Mouse (Mus musculus): ENCODE data around the gene Gm45233. TPM values are rescaled to one million over a fixed set of nuclear protein-coding genes. Genes with fewer than 3 reads are reported as not detected.

Gm45233 gene
- polyA plus RNA-seq, 1 experiment: 1.8 TPM

DNA sequence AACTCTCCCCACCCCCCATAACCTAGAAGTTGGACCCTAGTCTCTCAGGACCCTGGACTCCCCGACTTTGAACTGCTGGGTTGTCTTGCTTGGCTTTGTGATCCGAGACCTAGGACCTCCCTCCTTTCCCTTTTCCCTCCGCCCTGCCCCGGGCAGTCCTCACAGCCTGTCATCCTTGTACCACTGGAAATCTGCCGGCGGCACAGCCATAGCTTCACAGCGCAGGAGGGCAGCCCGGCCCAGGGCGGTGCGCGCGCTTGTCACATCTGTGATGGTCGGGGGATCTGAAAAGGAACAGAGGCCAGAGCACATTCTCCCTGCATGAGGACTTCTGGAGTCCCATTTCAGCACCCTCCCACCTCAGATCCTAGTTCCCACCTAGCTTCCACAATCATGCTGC is 32.4 kb downstream of the Gm45233 start:
- TF ChIP-seq CTCF (conservative IDR thresholded peaks at IDR 0.05; ENCODE audit: insufficient read depth, insufficient read length, low read depth, low read length) (no peak), POLR2A (IDR thresholded peaks at IDR 0.05; ENCODE audit: low read depth, low read length) (no peak)
- H3K4me3 ChIP-seq (ENCODE audit: insufficient read depth, low read depth, low read length): no peak overlapping the region
- H3K36me3 ChIP-seq (ENCODE audit: control insufficient read depth, insufficient read depth, low read length): no peaks in the 10 kb centered on the region
- no peak for DNase-seq
- no peaks in the 10 kb centered on the region for H3K4me1 ChIP-seq (ENCODE audit: control insufficient read depth, insufficient read depth, low read length)
- 14% methylated on average over 13 of the region's 13 CpGs for WGBS
- no peaks in the 10 kb centered on the region for H3K27me3 ChIP-seq (replicated peaks; ENCODE audit: control insufficient read depth, insufficient read depth, low read length)
- no peak overlapping the region for H3K27ac ChIP-seq (ENCODE audit: insufficient read depth, low read depth, low read length)

DNA sequence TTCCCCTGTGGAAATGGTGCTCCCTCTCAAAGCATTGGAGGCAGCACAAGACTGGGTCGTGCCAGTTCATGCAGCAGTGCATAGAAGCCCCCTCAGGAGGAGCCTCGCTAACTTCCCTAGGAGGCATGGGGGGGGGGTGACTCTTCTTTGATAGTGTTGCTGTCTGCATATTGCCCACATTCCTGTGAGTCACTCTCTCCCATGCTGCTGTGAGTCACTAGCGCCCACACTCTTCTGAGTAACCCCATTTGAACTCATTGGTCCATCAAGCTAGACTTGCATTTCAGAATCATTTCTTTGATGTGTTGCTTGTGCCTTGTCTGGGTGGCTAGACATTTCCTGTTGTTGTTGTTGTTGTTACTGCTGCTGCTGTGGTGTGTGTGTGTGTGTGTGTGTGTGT is 37.3 kb downstream of the Gm45233 start:
- no peak for DNase-seq
- no peak overlapping the region for H3K27ac ChIP-seq (ENCODE audit: insufficient read depth, low read depth, low read length)
- TF ChIP-seq POLR2A (IDR thresholded peaks at IDR 0.05; ENCODE audit: low read depth, low read length): no peak
- TF ChIP-seq CTCF (conservative IDR thresholded peaks at IDR 0.05; ENCODE audit: insufficient read depth, insufficient read length, low read depth, low read length): no peak
- WGBS: 53% methylated on average over 3 of the region's 3 CpGs
- no peaks in the 10 kb centered on the region for H3K4me1 ChIP-seq (ENCODE audit: control insufficient read depth, insufficient read depth, low read length)
- no peak overlapping the region for H3K4me3 ChIP-seq (ENCODE audit: insufficient read depth, low read depth, low read length)
- no peaks in the 10 kb centered on the region for H3K27me3 ChIP-seq (replicated peaks; ENCODE audit: control insufficient read depth, insufficient read depth, low read length)
- no peaks in the 10 kb centered on the region for H3K36me3 ChIP-seq (ENCODE audit: control insufficient read depth, insufficient read depth, low read length)

- DNase-seq: peak; percentile 28
- no peak overlapping the region for H3K27ac ChIP-seq (ENCODE audit: insufficient read depth, low read depth, low read length)
- 34% methylated on average over 8 of the region's 8 CpGs for WGBS
- no peaks in the 10 kb centered on the region for H3K4me1 ChIP-seq (ENCODE audit: control insufficient read depth, insufficient read depth, low read length)
- no peaks in the 10 kb centered on the region for H3K27me3 ChIP-seq (replicated peaks; ENCODE audit: control insufficient read depth, insufficient read depth, low read length)
- H3K4me3 ChIP-seq (ENCODE audit: insufficient read depth, low read depth, low read length): no peak overlapping the region
- no peaks in the 10 kb centered on the region for H3K36me3 ChIP-seq (ENCODE audit: control insufficient read depth, insufficient read depth, low read length)
- no peak for TF ChIP-seq CTCF (conservative IDR thresholded peaks at IDR 0.05; ENCODE audit: insufficient read depth, insufficient read length, low read depth, low read length)
Observed at GRCm38 (mm10) chr7:43482090-43482716, 38.3 kb downstream of the Gm45233 start.

GRCm38 (mm10) chr7:43483236-43483635 is 39.3 kb downstream of the Gm45233 start:
- no peak overlapping the region for H3K27ac ChIP-seq (ENCODE audit: insufficient read depth, low read depth, low read length)
- H3K36me3 ChIP-seq (ENCODE audit: control insufficient read depth, insufficient read depth, low read length): no peaks in the 10 kb centered on the region
- no peak for DNase-seq
- WGBS: 13% methylated on average over 10 of the region's 10 CpGs
- no peak overlapping the region for H3K4me3 ChIP-seq (ENCODE audit: insufficient read depth, low read depth, low read length)
- H3K27me3 ChIP-seq (replicated peaks; ENCODE audit: control insufficient read depth, insufficient read depth, low read length): no peaks in the 10 kb centered on the region
- no peaks in the 10 kb centered on the region for H3K4me1 ChIP-seq (ENCODE audit: control insufficient read depth, insufficient read depth, low read length)
- TF ChIP-seq CTCF (conservative IDR thresholded peaks at IDR 0.05; ENCODE audit: insufficient read depth, insufficient read length, low read depth, low read length) (no peak), POLR2A (IDR thresholded peaks at IDR 0.05; ENCODE audit: low read depth, low read length) (no peak)

DNA sequence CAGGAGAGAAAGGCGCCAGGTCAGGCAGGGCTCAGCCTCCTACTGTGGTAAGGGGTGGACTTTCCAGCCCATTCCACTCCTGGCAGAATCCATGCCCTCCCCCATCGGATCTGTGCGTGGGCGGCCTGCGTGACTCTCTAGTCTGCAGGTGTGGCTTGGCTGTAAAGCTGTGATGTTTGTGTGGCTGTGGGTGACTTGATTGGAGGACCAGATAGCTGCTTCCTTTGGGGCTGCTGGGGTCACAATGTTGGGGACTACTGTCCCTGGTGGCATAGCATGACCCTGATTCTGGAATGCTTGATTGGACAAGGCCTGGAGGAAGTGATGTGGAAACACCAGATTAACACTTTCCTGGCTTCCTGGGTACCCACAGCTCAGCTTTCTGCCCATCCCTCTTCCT is 44.7 kb downstream of the Gm45233 start:
- DNase-seq: no peak
- no peaks in the 10 kb centered on the region for H3K36me3 ChIP-seq (ENCODE audit: control insufficient read depth, insufficient read depth, low read length)
- H3K27me3 ChIP-seq (replicated peaks; ENCODE audit: control insufficient read depth, insufficient read depth, low read length): no peaks in the 10 kb centered on the region
- WGBS: 20% methylated on average over 5 of the region's 5 CpGs
- no peak overlapping the region for H3K4me3 ChIP-seq (ENCODE audit: insufficient read depth, low read depth, low read length)
- H3K27ac ChIP-seq (ENCODE audit: insufficient read depth, low read depth, low read length): no peak overlapping the region
- no peaks in the 10 kb centered on the region for H3K4me1 ChIP-seq (ENCODE audit: control insufficient read depth, insufficient read depth, low read length)
- no peak for TF ChIP-seq CTCF (conservative IDR thresholded peaks at IDR 0.05; ENCODE audit: insufficient read depth, insufficient read length, low read depth, low read length)
- no peak for TF ChIP-seq POLR2A (IDR thresholded peaks at IDR 0.05; ENCODE audit: low read depth, low read length)

DNA sequence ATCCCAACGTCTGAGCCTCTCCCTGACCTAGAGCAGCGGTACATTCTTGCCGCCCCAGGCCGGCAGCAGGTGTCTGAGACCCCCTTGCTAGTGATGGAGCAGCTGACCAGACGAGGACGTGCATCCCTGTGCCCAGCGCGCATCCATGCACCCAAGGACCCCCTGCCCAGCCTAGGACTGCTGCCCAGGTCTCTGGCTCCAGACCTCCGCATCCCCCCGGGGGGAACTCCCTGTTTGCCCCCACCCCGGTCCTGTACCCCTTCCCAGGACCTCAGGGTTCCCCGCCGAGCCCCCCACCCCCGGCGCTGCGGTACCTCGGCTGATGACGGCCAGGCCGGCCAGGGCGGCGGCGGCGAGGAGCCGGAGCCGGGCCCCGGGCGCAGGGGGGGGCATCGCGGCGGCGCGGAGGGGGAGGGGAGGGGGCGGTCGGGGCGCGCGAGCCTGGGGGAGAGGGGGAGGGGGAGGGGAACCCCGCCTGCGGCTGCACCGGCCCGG is 45.8 kb downstream of the Gm45233 start, which contains the start of gene Iglon5:
Gene Iglon5, minus strand, starts transcription at position 445 of the 495 bp plus-strand sequence.
- no peak for DNase-seq
- Histone ChIP-seq H3K36me3 (ENCODE audit: control insufficient read depth, insufficient read depth, low read length) (no peaks in the 10 kb centered on the region), H3K27me3 (replicated peaks; ENCODE audit: control insufficient read depth, insufficient read depth, low read length) (no peaks in the 10 kb centered on the region), H3K27ac (ENCODE audit: insufficient read depth, low read depth, low read length) (no peak within 1 kb of the TSS), H3K4me3 (ENCODE audit: insufficient read depth, low read depth, low read length) (no peak within 1 kb of the TSS), H3K4me1 (ENCODE audit: control insufficient read depth, insufficient read depth, low read length) (no peaks in the 10 kb centered on the region)
- TF ChIP-seq CTCF (conservative IDR thresholded peaks at IDR 0.05; ENCODE audit: insufficient read depth, insufficient read length, low read depth, low read length) (no peak), POLR2A (IDR thresholded peaks at IDR 0.05; ENCODE audit: low read depth, low read length) (no peak)
- 5% methylated on average over 20 of the region's 41 CpGs for WGBS

- TF ChIP-seq POLR2A (IDR thresholded peaks at IDR 0.05; ENCODE audit: low read depth, low read length) (no peak), CTCF (conservative IDR thresholded peaks at IDR 0.05; ENCODE audit: insufficient read depth, insufficient read length, low read depth, low read length) (no peak)
- no peaks in the 10 kb centered on the region for H3K36me3 ChIP-seq (ENCODE audit: control insufficient read depth, insufficient read depth, low read length)
- no peak overlapping the region for H3K27ac ChIP-seq (ENCODE audit: insufficient read depth, low read depth, low read length)
- no peaks in the 10 kb centered on the region for H3K4me1 ChIP-seq (ENCODE audit: control insufficient read depth, insufficient read depth, low read length)
- under 1% methylated on average over 13 of the region's 13 CpGs for whole genome bisulfite sequencing
- H3K4me3 ChIP-seq (ENCODE audit: insufficient read depth, low read depth, low read length): no peak overlapping the region
- H3K27me3 ChIP-seq (replicated peaks; ENCODE audit: control insufficient read depth, insufficient read depth, low read length): no peaks in the 10 kb centered on the region
- DNase-seq: no peak
Observed at GRCm38 (mm10) chr7:43490182-43490584, 46.3 kb downstream of the Gm45233 start.

Data from kidney, adult 2 months (tissue).